10 mouse cellular contexts compared by ENCODE assay signal in genomic region chr4:145034506-145035243, GRCm38 (mm10).
DNase-seq lines count a peak whose midpoint lies in the region; ATAC-seq and TF ChIP-seq lines count a peak whose summit lies in the region.
"Had no signal": no experiment of that assay in that cellular context is flagged by ENCODE, and none has a peak within 500 bp of the region (broad histone marks: within the 10 kb centered on the region; RNA-seq: fewer than 3 reads in every experiment).

No protein-coding gene starts in this region.

- no peak for TF ChIP-seq CTCF in stomach, postnatal 0 days (IDR thresholded peaks at IDR 0.05; ENCODE audit: low read depth)

- no peak overlapping the region for H3K4me2 ChIP-seq in lung, embryonic 16.5 days (ENCODE audit: low read depth, low read length)
- H3K4me2 ChIP-seq in hindbrain, embryonic 12.5 days (replicated peaks), result no peak overlapping the region
- no peak overlapping the region for H3K4me2 ChIP-seq in stomach, postnatal 0 days (replicated peaks; ENCODE audit: low read depth)

- H3K9me3 ChIP-seq in lung, embryonic 16.5 days (ENCODE audit: control insufficient read depth, low read length), result no peaks in the 10 kb centered on the region
- no peaks in the 10 kb centered on the region for H3K9me3 ChIP-seq in hindbrain, embryonic 12.5 days (replicated peaks)
- no peaks in the 10 kb centered on the region for H3K9me3 ChIP-seq in stomach, postnatal 0 days (ENCODE audit: control insufficient read depth, low read length)

- H3K27me3 ChIP-seq in lung, embryonic 16.5 days (ENCODE audit: control insufficient read depth, insufficient read depth, low read depth, low read length), result no peaks in the 10 kb centered on the region
- H3K27me3 ChIP-seq in hindbrain, embryonic 12.5 days, result no peaks in the 10 kb centered on the region
- no peaks in the 10 kb centered on the region for H3K27me3 ChIP-seq in stomach, postnatal 0 days (ENCODE audit: control insufficient read depth, insufficient read depth, low read length)
- H3K27me3 ChIP-seq: Patski had no signal

- H3K36me3 ChIP-seq in lung, embryonic 16.5 days (ENCODE audit: control insufficient read depth, insufficient read depth, low read length), result 0 out of 2 replicates have a peak, but pooled peaks cover 2% of the 10 kb centered on the region
- H3K36me3 ChIP-seq in hindbrain, embryonic 12.5 days, result peaks cover 12% of the 10 kb centered on the region
- H3K36me3 ChIP-seq in stomach, postnatal 0 days (ENCODE audit: control insufficient read depth, insufficient read depth, low read length), result peaks cover 4% of the 10 kb centered on the region; the same call in 1 of the 2 replicates

- 7% methylated on average over 11 of the region's 11 CpGs for WGBS in lung, embryonic 16.5 days
- 12% methylated on average over 11 of the region's 11 CpGs for WGBS in hindbrain, embryonic 12.5 days
- 11% methylated on average over 11 of the region's 11 CpGs for WGBS in stomach, postnatal 0 days

- H3K4me3 ChIP-seq in lung, embryonic 16.5 days (ENCODE audit: low read length), result no peak overlapping the region
- no peak overlapping the region for H3K4me3 ChIP-seq in hindbrain, embryonic 12.5 days
- H3K4me3 ChIP-seq in stomach, postnatal 0 days (ENCODE audit: low read depth, low read length), result no peak overlapping the region

- H3K27ac ChIP-seq in lung, embryonic 16.5 days (ENCODE audit: low read length), result 0 out of 2 replicates have a peak overlapping the region, but pooled peaks have one; percentile 19
- H3K27ac ChIP-seq in hindbrain, embryonic 12.5 days, result no peak overlapping the region
- 0 out of 2 replicates have a peak overlapping the region, but pooled peaks have one; percentile 35 for H3K27ac ChIP-seq in stomach, postnatal 0 days (replicated peaks)
- H3K27ac ChIP-seq: macrophage had no signal

- H3K4me1 ChIP-seq in lung, embryonic 16.5 days (replicated peaks; ENCODE audit: control insufficient read depth, insufficient read depth, low read length), result peaks cover 39% of the 10 kb centered on the region
- H3K4me1 ChIP-seq in hindbrain, embryonic 12.5 days, result peaks cover 11% of the 10 kb centered on the region
- peaks cover 9% of the 10 kb centered on the region; the same call in 1 of the 2 replicates for H3K4me1 ChIP-seq in stomach, postnatal 0 days (replicated peaks; ENCODE audit: control insufficient read depth, insufficient read depth)

- no peak overlapping the region for H3K9ac ChIP-seq in lung, embryonic 16.5 days (ENCODE audit: low read length)
- H3K9ac ChIP-seq in hindbrain, embryonic 12.5 days, result no peak overlapping the region
- no peak overlapping the region for H3K9ac ChIP-seq in stomach, postnatal 0 days (ENCODE audit: low read length)

- no peak for TF ChIP-seq EP300 in stomach, postnatal 0 days (optimal IDR thresholded peaks at IDR 0.05)

- no peak for ATAC-seq in lung, embryonic 16.5 days (ENCODE audit: low read depth)
- peak; percentile 32; the same call in 1 of the 2 replicates for ATAC-seq in hindbrain, embryonic 12.5 days (ENCODE audit: low FRiP score)
- peak; percentile 69 for ATAC-seq in stomach, postnatal 0 days (ENCODE audit: low FRiP score, low TSS enrichment)
- ATAC-seq: Patski had no signal

- DNase-seq in lung, postnatal 25 days (ENCODE audit: low spot score), result no peak
- peak; percentile 79 for DNase-seq in embryo, embryonic 9.5 days (ENCODE audit: extremely low spot score)
- peak; percentile 89 for DNase-seq in liver
- DNase-seq in stomach, postnatal 0 days (ENCODE audit: low spot score), result peak; percentile 67
- no peak for DNase-seq in right cerebral cortex, postnatal 4 days
- DNase-seq in frontal cortex, adult 2 months (ENCODE audit: extremely low spot score in 1 of 2, low spot score in 1 of 2), result no peak

Comparison
In these comparisons a context has a peak if more than half of its experiments do, and no peak if none do; other contexts are left out.
1. DNase-seq: peak in embryo, embryonic 9.5 days (single experiment), liver (single experiment) and stomach, postnatal 0 days (single experiment); none in lung, postnatal 25 days (single experiment), right cerebral cortex, postnatal 4 days (single experiment) and frontal cortex, adult 2 months (0 of 2).